Mouse (Mus musculus): ENCODE data around the gene Arid4b.

DNA sequence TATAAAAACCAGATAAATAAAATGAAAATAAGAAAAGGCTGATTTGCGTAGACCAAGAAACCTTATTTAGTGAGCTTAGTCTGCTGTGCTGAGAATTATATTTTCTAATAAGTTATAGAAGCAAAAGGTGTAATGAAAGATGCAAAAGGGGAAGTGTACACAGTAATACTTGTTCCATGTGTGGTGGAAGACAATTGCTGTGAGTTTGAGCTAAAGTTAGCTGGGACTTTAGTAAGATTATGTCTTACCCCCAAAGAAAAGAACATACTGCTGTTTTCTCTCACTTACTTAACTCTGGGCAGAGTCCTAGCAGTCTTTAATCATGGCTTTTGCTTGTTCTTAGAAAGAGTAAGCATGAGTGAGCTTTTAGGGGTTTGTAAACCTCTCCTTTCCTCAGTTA is 11.3 kb downstream of the Arid4b start:
- TF ChIP-seq EP300 (IDR thresholded peaks at IDR 0.05; ENCODE audit: low read depth) (no peak), CTCF (IDR thresholded peaks at IDR 0.05; ENCODE audit: low read depth) (no peak)
